7 mouse cellular contexts compared by ENCODE assay signal in the genomic region with DNA sequence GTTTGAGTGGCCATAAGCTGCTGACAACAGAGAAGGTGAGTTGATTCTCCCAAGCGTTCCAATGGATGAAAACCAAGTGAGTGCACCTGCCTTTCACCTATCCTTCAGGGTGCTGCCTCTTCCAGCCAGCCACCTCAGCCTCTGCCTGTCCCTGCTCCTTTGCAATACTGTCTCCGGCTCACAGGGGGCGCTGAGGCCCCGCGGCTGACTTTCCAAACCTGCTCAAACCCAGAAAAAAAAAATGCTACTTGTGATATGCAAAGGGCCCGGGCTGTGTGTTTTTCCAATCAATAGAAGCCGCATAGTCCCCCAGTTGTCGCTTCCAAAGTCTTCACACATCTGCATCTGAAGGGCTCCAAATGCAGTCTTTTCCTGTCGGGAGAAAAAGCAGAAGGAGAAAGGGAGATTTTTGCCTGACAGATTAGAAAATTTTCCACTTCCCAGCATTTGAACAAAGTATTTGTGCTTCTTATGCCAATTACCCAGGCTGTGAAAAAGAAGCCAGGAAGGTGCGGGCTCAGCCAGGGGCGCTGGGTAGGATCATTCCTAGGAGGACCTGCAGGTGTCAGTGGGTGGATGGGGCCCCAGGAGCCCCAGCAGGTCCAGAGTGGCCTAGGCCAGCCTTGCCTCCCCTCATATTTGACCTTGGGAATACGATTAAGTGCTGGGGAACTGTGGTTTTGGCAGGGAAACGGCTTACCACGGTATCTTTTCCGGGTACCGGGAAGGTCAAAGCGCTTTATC.
DNase-seq lines count a peak whose midpoint lies in the region; ATAC-seq and TF ChIP-seq lines count a peak whose summit lies in the region.

No protein-coding gene starts in this region.

- 24% methylated on average over 17 of the region's 17 CpGs for WGBS in midbrain, embryonic 14.5 days

- H3K9ac ChIP-seq in ES-Bruce4 (ENCODE audit: low read depth, poor library complexity, severe bottlenecking), result no peak overlapping the region
- no peak overlapping the region for H3K9ac ChIP-seq in midbrain, embryonic 14.5 days (replicated peaks; ENCODE audit: low read length)

- TF ChIP-seq EP300 in ES-Bruce4 (IDR thresholded peaks at IDR 0.05; ENCODE audit: insufficient read depth, low read depth, low read length), result 0 out of 2 replicates have a peak, but pooled peaks have one; percentile 27

- intact Hi-C loops in heart, postnatal 14 days (cut with DNase I), result loop anchor here (1.0 to 5.0 kb wide), 4 partner anchors 275 to 537 kb away; no protein-coding TSS in a partner anchor

- peak; percentile 39 for DNase-seq in WW6 (ENCODE audit: low read depth, low spot score)
- peak; percentile 79 to 87 for DNase-seq in cerebellum, postnatal 4 days (ENCODE audit: low spot score in 2 of 2)
- peak; percentile 40 to 51 for DNase-seq in heart, postnatal 14 days
- peak; percentile 87 to 89 for DNase-seq in left cerebral cortex, adult 18-20 months (ENCODE audit: low spot score in 2 of 2)
- peak; percentile 89 for DNase-seq in midbrain, embryonic 14.5 days
- peak; percentile 80 for DNase-seq in testis, postnatal 10 days (ENCODE audit: low spot score)

- TF ChIP-seq POLR2A in ES-Bruce4 (IDR thresholded peaks at IDR 0.05; ENCODE audit: insufficient read depth, low read length), result no peak

- no peaks in the 10 kb centered on the region for H3K36me3 ChIP-seq in ES-Bruce4 (ENCODE audit: control insufficient read depth, insufficient read depth, low read length, poor library complexity, severe bottlenecking)
- no peaks in the 10 kb centered on the region for H3K36me3 ChIP-seq in midbrain, embryonic 14.5 days (ENCODE audit: control insufficient read depth, insufficient read depth, low read length)

- no peaks in the 10 kb centered on the region for H3K27me3 ChIP-seq in ES-Bruce4 (ENCODE audit: control insufficient read depth, insufficient read depth, low read length, poor library complexity, severe bottlenecking)
- H3K27me3 ChIP-seq in midbrain, embryonic 14.5 days (ENCODE audit: control insufficient read depth, insufficient read depth, low read length), result no peaks in the 10 kb centered on the region

- peaks cover 9% of the 10 kb centered on the region for H3K4me1 ChIP-seq in ES-Bruce4 (ENCODE audit: control insufficient read depth, insufficient read depth, low read length)
- H3K4me1 ChIP-seq in midbrain, embryonic 14.5 days (ENCODE audit: control insufficient read depth, insufficient read depth, low read length), result peaks cover 8% of the 10 kb centered on the region; the same call in 1 of the 2 replicates

- no peaks in the 10 kb centered on the region for H3K9me3 ChIP-seq in ES-Bruce4 (replicated peaks; ENCODE audit: control insufficient read depth, insufficient read depth, low read length, poor library complexity, severe bottlenecking)
- H3K9me3 ChIP-seq in midbrain, embryonic 14.5 days (ENCODE audit: control insufficient read depth, low read length), result no peaks in the 10 kb centered on the region

- H3K4me3 ChIP-seq in ES-Bruce4 (ENCODE audit: low read depth, low read length), result no peak overlapping the region
- H3K4me3 ChIP-seq in midbrain, embryonic 14.5 days (replicated peaks; ENCODE audit: low read depth, low read length), result no peak overlapping the region

- H3K27ac ChIP-seq in ES-Bruce4 (ENCODE audit: insufficient read depth, low read length), result no peak overlapping the region
- H3K27ac ChIP-seq in midbrain, embryonic 14.5 days (replicated peaks; ENCODE audit: low read depth, low read length), result peak overlapping the region; percentile 58

- ATAC-seq in midbrain, embryonic 14.5 days (ENCODE audit: low FRiP score, low TSS enrichment), result no peak

- no peak overlapping the region for H3K4me2 ChIP-seq in midbrain, embryonic 14.5 days (ENCODE audit: low read length)

- TF ChIP-seq CTCF in ES-Bruce4 (IDR thresholded peaks at IDR 0.05; ENCODE audit: low read depth, low read length), result peak; percentile 82

Comparison
In these comparisons a context has a peak if more than half of its experiments do, and no peak if none do; other contexts are left out.
1. DNase-seq: peak in every context shown above with its lines; median percentile 89 in midbrain, embryonic 14.5 days; 88 in left cerebral cortex, adult 18-20 months; 83 in cerebellum, postnatal 4 days; 80 in testis, postnatal 10 days; 46 in heart, postnatal 14 days; 39 in WW6.